Comparison of ENCODE assay signal across 9 mouse cellular contexts in genomic region chr16:65814918-65815881, GRCm38 (mm10). TPM values are rescaled to one million over a fixed set of nuclear protein-coding genes. Genes with fewer than 3 reads are reported as not detected.
A peak's percentile ranks its signal among the peaks of the same experiment; 100 is the strongest.
DNase-seq lines count a peak whose midpoint lies in the region; ATAC-seq lines count a peak whose summit lies in the region.
"Had no signal": no experiment of that assay in that cellular context is flagged by ENCODE, and none has a peak within 500 bp of the region (broad histone marks: within the 10 kb centered on the region; RNA-seq: fewer than 3 reads in every experiment).

TSS of gene Vgll3 (plus strand) at chr16:65815257.

- no peaks in the 10 kb centered on the region for H3K4me1 ChIP-seq in embryonic facial prominence, embryonic 11.5 days (ENCODE audit: control insufficient read depth, insufficient read depth, low read length)
- 0 out of 2 replicates have a peak, but pooled peaks cover 3% of the 10 kb centered on the region for H3K4me1 ChIP-seq in limb, embryonic 13.5 days
- peaks cover 10% of the 10 kb centered on the region for H3K4me1 ChIP-seq in midbrain, embryonic 13.5 days (replicated peaks)
- H3K4me1 ChIP-seq in stomach, embryonic 16.5 days (ENCODE audit: control insufficient read depth, insufficient read depth, low read length) = no peaks in the 10 kb centered on the region

- H3K4me2 ChIP-seq in embryonic facial prominence, embryonic 11.5 days (ENCODE audit: low read depth, low read length) = peak within 1 kb of the TSS; percentile 96
- peak within 1 kb of the TSS; percentile 94 for H3K4me2 ChIP-seq in limb, embryonic 13.5 days (replicated peaks)
- peak within 1 kb of the TSS; percentile 97 for H3K4me2 ChIP-seq in midbrain, embryonic 13.5 days (replicated peaks)
- peak within 1 kb of the TSS; percentile 87 for H3K4me2 ChIP-seq in stomach, embryonic 16.5 days (ENCODE audit: low read depth, low read length)

- H3K9ac ChIP-seq in embryonic facial prominence, embryonic 11.5 days (replicated peaks; ENCODE audit: low read length) = peak within 1 kb of the TSS; percentile 57
- H3K9ac ChIP-seq in limb, embryonic 13.5 days = peak within 1 kb of the TSS; percentile 68
- H3K9ac ChIP-seq in midbrain, embryonic 13.5 days (replicated peaks) = peak within 1 kb of the TSS; percentile 75
- H3K9ac ChIP-seq in stomach, embryonic 16.5 days (ENCODE audit: low read length) = peak within 1 kb of the TSS; percentile 80

- H3K27me3 ChIP-seq in embryonic facial prominence, embryonic 11.5 days (ENCODE audit: control insufficient read depth, insufficient read depth, low read length) = peaks cover 3% of the 10 kb centered on the region
- H3K27me3 ChIP-seq in limb, embryonic 13.5 days = peaks cover 10% of the 10 kb centered on the region
- H3K27me3 ChIP-seq in midbrain, embryonic 13.5 days = peaks cover 17% of the 10 kb centered on the region; the same call in 1 of the 2 replicates
- H3K27me3 ChIP-seq in stomach, embryonic 16.5 days (ENCODE audit: control insufficient read depth, insufficient read depth, low read length) = no peaks in the 10 kb centered on the region

- peak; percentile 100 for ATAC-seq in embryonic facial prominence, embryonic 11.5 days (replicated peaks; ENCODE audit: insufficient number of reproducible peaks, low FRiP score, low TSS enrichment, low read depth)
- peak; percentile 97 for ATAC-seq in limb, embryonic 13.5 days (ENCODE audit: low FRiP score, low read depth)
- ATAC-seq in midbrain, embryonic 13.5 days = peak; percentile 100
- peak; percentile 96 for ATAC-seq in stomach, embryonic 16.5 days (ENCODE audit: insufficient read depth, low FRiP score)

- H3K4me3 ChIP-seq in embryonic facial prominence, embryonic 11.5 days (ENCODE audit: low read depth, low read length) = peak within 1 kb of the TSS; percentile 59
- peak within 1 kb of the TSS; percentile 64 for H3K4me3 ChIP-seq in limb, embryonic 13.5 days
- H3K4me3 ChIP-seq in midbrain, embryonic 13.5 days (replicated peaks) = peak within 1 kb of the TSS; percentile 70
- peak within 1 kb of the TSS; percentile 71 for H3K4me3 ChIP-seq in stomach, embryonic 16.5 days (replicated peaks; ENCODE audit: low read length)

- H3K9me3 ChIP-seq in embryonic facial prominence, embryonic 11.5 days (replicated peaks; ENCODE audit: control insufficient read depth, low read length) = no peaks in the 10 kb centered on the region
- H3K9me3 ChIP-seq in limb, embryonic 13.5 days = peaks cover 6% of the 10 kb centered on the region; the same call in 1 of the 2 replicates
- H3K9me3 ChIP-seq in midbrain, embryonic 13.5 days = no peaks in the 10 kb centered on the region
- no peaks in the 10 kb centered on the region for H3K9me3 ChIP-seq in stomach, embryonic 16.5 days (replicated peaks; ENCODE audit: control insufficient read depth, low read length)

- H3K27ac ChIP-seq in embryonic facial prominence, embryonic 11.5 days (replicated peaks; ENCODE audit: low read depth, low read length) = peak within 1 kb of the TSS; percentile 65
- peak within 1 kb of the TSS; percentile 80 for H3K27ac ChIP-seq in limb, embryonic 13.5 days
- H3K27ac ChIP-seq in midbrain, embryonic 13.5 days = peak within 1 kb of the TSS; percentile 79
- peak within 1 kb of the TSS; percentile 52 for H3K27ac ChIP-seq in stomach, embryonic 16.5 days (ENCODE audit: low read length)

- no peaks in the 10 kb centered on the region for H3K36me3 ChIP-seq in embryonic facial prominence, embryonic 11.5 days (replicated peaks; ENCODE audit: control insufficient read depth, insufficient read depth, low read depth, low read length)
- H3K36me3 ChIP-seq in limb, embryonic 13.5 days = no peaks in the 10 kb centered on the region
- H3K36me3 ChIP-seq in midbrain, embryonic 13.5 days = no peaks in the 10 kb centered on the region
- H3K36me3 ChIP-seq in stomach, embryonic 16.5 days (ENCODE audit: control insufficient read depth, insufficient read depth, low read length) = no peaks in the 10 kb centered on the region

- WGBS in embryonic facial prominence, embryonic 11.5 days = under 1% methylated on average over 83 of the region's 86 CpGs
- WGBS in limb, embryonic 13.5 days = 0% methylated on average over 85 of the region's 86 CpGs
- under 1% methylated on average over 86 of the region's 86 CpGs for WGBS in midbrain, embryonic 13.5 days
- under 1% methylated on average over 84 of the region's 86 CpGs for WGBS in stomach, embryonic 16.5 days

- DNase-seq in cerebellum, adult 8-10 months = peak; percentile 3
- no peak for DNase-seq in cerebellum, adult 9-11 months
- peak; percentile 79 for DNase-seq in embryonic facial prominence, embryonic 11.5 days (ENCODE audit: low spot score)
- DNase-seq in heart, adult 18-20 months = peak; percentile 78 to 83
- peak; percentile 52 for DNase-seq in kidney, adult 18-20 months

RNA-seq across cellular contexts. Expression of gene Vgll3, which starts in this region (rescaled TPM):
- polyA plus RNA-seq in embryonic facial prominence, embryonic 11.5 days (2014; fragmentation: Nextera tagmentation; extraction: Ambion mirVana) = 4.6 and 5.5 TPM in 2 replicates
- total RNA-seq in heart, adult 18-20 months (2021) = 1 to 10 TPM; 2.7 to 3.9 TPM
- 16.3 and 17.7 TPM in 2 replicates for polyA plus RNA-seq in limb, embryonic 13.5 days (2015; fragmentation: Nextera tagmentation; extraction: Ambion mirVana)
- polyA plus RNA-seq in midbrain, embryonic 13.5 days (2015; fragmentation: Nextera tagmentation; extraction: Ambion mirVana) = 0.88 and 1.7 TPM in 2 replicates
- 5.8 and 6.5 TPM in 2 replicates for polyA plus RNA-seq in stomach, embryonic 16.5 days (2015; fragmentation: Nextera tagmentation; extraction: Ambion mirVana)
- total RNA-seq: neutrophil, adult 5-6 weeks had no signal
